Mouse (Mus musculus) cerebellum, adult 2 months (tissue): ENCODE data around the gene Herpud1.

Source experiments
- CTCF ChIP-seq: fragments of 200-500 bp; IDR thresholded peaks from 2 replicates; pipeline ENCODE4 v1.5.1; 2011; ENCODE audit warnings: low read depth, mild to moderate bottlenecking, control low read depth, low read length, moderate library complexity, borderline replicate concordance; ENCODE audit not compliant: insufficient read depth
- POLR2A ChIP-seq: fragments of 200-500 bp; IDR thresholded peaks from 2 replicates; pipeline ENCODE4 v1.6.1; 2011; ENCODE audit warnings: low read length, control low read depth, borderline replicate concordance; ENCODE audit not compliant: insufficient read depth

- TF ChIP-seq CTCF (no peak), POLR2A (no peak)
Measured at GRCm38 (mm10) chr8:94395851-94396540, 9.8 kb downstream of the Herpud1 start.
